ENCODE assay signal across 20 mouse cellular contexts in the genomic region with DNA sequence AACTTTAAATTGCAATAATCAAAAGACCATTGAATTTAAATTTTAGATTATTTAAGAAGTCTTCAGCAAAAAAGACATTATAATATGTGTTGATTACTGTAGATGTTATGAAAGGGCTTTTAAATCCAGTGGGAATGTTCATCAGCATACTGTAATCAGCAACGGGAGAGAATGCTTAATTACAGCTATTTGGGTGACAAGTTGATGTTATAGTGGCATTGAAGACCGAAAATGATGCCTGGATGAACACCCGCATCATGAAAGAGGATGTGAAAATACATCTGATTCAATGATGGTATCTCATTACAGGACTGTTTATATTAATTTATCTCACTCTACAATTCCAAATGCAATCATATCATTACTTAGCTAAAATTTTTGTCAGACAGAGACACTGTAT.
"Had no signal": no experiment of that assay in that cellular context is flagged by ENCODE, and none has a peak within 500 bp of the region (broad histone marks: within the 10 kb centered on the region; RNA-seq: fewer than 3 reads in every experiment).

No protein-coding gene starts in this region.

- ATAC-seq: lung, postnatal 0 days; midbrain, embryonic 13.5 days; midbrain, embryonic 16.5 days had no signal

- H3K9ac ChIP-seq: kidney, embryonic 15.5 days; liver, embryonic 13.5 days; lung, embryonic 14.5 days; midbrain, embryonic 13.5 days; neural tube, embryonic 13.5 days; stomach, embryonic 15.5 days had no signal

- H3K4me3 ChIP-seq: kidney, embryonic 15.5 days; left cerebral cortex, adult 2 months; liver, embryonic 13.5 days; megakaryocyte, embryonic 14.5 days; midbrain, embryonic 10.5 days; midbrain, embryonic 13.5 days; myocyte; neural tube, embryonic 13.5 days; stomach, embryonic 15.5 days had no signal

- H3K4me2 ChIP-seq: kidney, embryonic 15.5 days; liver, embryonic 13.5 days; lung, embryonic 14.5 days; midbrain, embryonic 13.5 days; neural tube, embryonic 13.5 days; stomach, embryonic 15.5 days had no signal

- H3K4me1 ChIP-seq: kidney, embryonic 15.5 days; liver, embryonic 13.5 days; megakaryocyte, embryonic 14.5 days; midbrain, embryonic 10.5 days; midbrain, embryonic 13.5 days; neural tube, embryonic 13.5 days; stomach, embryonic 15.5 days had no signal

- H3K27me3 ChIP-seq: kidney, embryonic 15.5 days; liver, embryonic 13.5 days; megakaryocyte, embryonic 14.5 days; midbrain, embryonic 13.5 days; neural tube, embryonic 13.5 days; stomach, embryonic 15.5 days had no signal

- DNase-seq: kidney, postnatal 10 days; kidney, postnatal 36 days; layer of hippocampus, postnatal 36 days; liver, embryonic 13.5 days; lung, embryonic 14.5 days; retina, postnatal 1 day; right cerebral cortex, postnatal 25 days; spleen, adult 18-20 months; thymus, postnatal 36 days had no signal

- H3K36me3 ChIP-seq: kidney, embryonic 15.5 days; liver, embryonic 13.5 days; midbrain, embryonic 10.5 days; midbrain, embryonic 13.5 days; neural tube, embryonic 13.5 days; stomach, embryonic 15.5 days had no signal

- H3K9me3 ChIP-seq: kidney, embryonic 15.5 days; liver, embryonic 13.5 days; megakaryocyte, embryonic 14.5 days; midbrain, embryonic 10.5 days; midbrain, embryonic 13.5 days; neural tube, embryonic 13.5 days; stomach, embryonic 15.5 days had no signal

- H3K27ac ChIP-seq: kidney, embryonic 15.5 days; left cerebral cortex, adult 2 months; liver, embryonic 13.5 days; macrophage; midbrain, embryonic 10.5 days; midbrain, embryonic 13.5 days; neural tube, embryonic 13.5 days; stomach, embryonic 15.5 days had no signal
